Mouse (Mus musculus): ENCODE data around the gene Carmil2. TPM values are rescaled to one million over a fixed set of nuclear protein-coding genes. Genes with fewer than 3 reads are reported as not detected.

The Carmil2 gene
- total RNA-seq, 2 experiments from 2014 or later = 0.62 to 0.93 TPM

DNA sequence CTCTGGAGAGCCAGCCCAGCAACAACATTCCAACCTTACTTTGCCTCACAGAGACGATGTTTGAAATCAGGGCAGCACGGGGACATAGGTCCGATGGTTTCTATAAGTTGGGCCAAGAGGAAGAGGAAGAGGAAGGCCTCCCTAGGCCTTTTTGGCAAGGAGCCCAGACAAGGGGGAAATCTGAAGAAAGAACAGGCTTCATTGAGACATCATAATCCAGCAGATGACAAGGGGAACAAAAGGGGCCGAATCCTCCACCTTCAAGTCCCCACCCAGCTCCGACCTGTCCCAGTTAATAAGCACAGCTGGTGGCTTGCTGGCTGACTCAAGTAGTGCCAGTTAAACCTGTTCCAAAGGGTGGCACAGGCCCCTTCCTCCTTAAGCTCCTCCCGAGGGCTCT, 29.0 kb downstream of the Carmil2 start:
- intact Hi-C loops (cut with DNase I) = loop anchor here (2.0 kb wide), 2 partner anchors 48 to 74 kb away; no protein-coding TSS in a partner anchor
- DNase-seq = peak; percentile 35 to 41

DNA sequence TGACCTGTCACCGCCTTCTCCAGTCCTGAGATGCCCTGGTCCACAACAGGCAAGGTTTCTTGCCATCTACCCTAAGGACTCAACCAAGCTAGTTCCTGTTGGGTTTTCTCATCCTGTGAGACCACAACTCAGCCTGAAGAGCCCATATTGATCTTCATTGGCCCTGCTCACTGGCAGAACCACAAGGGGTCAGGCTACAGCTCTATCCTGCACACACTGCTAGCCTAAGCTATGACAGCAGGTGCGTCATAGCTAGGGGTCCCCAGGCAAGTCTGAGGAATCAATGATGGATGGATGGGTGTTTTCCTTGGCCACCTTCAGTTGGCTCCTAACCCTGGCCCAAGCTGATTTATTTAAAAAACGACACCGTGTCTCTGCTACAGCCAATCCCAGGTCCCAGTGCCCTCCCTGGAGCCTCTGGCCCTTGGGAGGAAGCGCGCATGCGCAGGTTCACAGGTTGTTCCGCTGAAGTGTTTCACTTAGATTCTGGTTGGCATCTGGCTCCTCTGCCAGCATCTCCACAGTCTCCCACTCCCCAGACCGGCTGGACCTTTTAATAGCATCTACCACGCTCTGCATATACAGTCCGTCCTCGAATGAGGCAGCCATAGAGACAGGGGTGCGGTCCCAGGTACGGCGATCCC, 30.4 kb downstream of the Carmil2 start:
- intact Hi-C loops (cut with DNase I) = loop anchor here (1.0 kb wide), 1 partner anchor 306 kb away; no protein-coding TSS in a partner anchor
- no peak for DNase-seq

GRCm38 (mm10) chr8:105719637-105720036, 33.6 kb downstream of the Carmil2 start:
- no peak for DNase-seq
- intact Hi-C loops (cut with DNase I) = no loop called here

- intact Hi-C loops (cut with DNase I) = no loop called here
- DNase-seq = no peak
Measured at GRCm38 (mm10) chr8:105722861-105723260, 36.8 kb downstream of the Carmil2 start.

DNA sequence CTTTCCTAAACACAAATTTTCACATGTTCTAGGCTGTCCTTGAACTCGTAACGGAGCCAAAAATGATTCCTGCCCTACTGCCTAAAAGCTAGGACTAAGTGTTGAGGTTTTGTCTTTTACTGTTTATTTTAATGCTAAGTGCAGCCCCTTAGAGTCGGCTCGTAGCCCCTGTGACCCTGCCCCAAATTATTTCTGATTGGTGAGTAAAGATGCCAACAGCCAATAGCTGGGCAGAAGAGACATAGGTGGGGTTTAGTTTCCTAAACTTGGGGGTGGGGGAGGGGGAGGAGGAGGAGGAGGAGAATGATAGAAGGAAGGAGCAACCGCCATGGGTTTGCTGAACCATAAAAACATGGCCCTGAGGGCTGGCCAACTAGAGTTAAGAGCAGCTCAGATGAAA, 39.7 kb downstream of the Carmil2 start:
- intact Hi-C loops (cut with DNase I) = no loop called here
- no peak for DNase-seq

DNA sequence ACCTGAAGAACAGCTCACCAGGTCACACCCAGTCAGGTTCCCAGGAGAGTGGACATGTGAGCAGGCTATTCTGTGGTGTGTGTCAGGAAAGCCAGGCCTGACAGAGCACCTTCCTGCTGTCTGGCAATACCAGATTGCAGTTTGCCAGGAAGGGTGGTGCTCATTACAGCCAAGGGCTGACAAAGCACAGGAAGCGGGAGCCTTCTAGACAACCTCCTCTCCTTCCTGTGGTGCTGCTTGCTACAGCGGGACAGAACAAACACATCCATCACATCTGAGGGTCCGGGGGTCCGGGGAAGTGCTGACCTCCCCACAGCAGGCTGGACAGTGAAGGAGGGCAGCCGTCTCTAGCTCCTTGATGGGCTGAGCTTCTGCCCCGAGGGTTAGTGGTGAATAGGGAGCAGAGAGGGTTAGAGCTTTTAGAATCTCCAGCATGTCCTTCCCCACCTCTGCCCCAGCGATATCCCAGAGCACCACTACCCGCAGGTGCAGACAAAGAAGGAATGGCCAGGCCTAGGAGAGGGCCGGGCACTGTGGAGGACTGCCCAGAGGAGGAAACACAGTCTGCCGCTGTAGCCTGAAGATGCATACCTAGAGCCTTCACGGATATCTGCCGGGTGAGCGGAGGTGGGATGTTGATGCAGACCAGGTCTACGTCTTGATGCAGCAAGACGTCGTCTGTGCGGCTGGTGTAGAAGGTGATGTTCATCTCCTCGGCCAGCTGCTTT, 41.5 kb downstream of the Carmil2 start:
- intact Hi-C loops (cut with DNase I) = no loop called here
- DNase-seq = peak; percentile 62 to 65

- DNase-seq = no peak
Measured at GRCm38 (mm10) chr8:105732186-105732585, 46.1 kb downstream of the Carmil2 start.

GRCm38 (mm10) chr8:105739216-105739615, 53.1 kb downstream of the Carmil2 start:
- DNase-seq = no peak
- intact Hi-C loops (cut with DNase I) = no loop called here

More at GRCm38 (mm10) chr8:105732186-105732585, 46.1 kb downstream of the Carmil2 start:
- intact Hi-C loops (cut with DNase I) = no loop called here

DNA sequence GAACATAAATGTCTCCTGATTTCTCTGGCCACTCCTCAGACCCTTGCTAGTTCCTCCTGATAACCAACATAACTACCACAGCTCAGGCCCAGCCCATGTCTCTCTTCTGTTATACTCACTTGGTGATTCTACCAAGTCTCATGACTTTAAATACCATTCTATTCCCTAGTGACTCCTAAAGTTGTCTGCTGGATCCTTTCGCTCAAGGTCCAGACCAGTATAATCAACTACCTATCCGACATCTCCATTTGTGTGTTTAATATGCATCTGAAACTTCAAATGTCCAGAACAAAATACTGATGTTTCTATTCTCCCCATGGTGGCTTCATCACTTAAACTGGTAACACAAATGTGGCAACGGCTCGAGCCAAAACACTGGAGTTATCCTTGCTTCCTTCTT, 57.2 kb downstream of the Carmil2 start:
- DNase-seq = no peak
- intact Hi-C loops (cut with DNase I) = no loop called here

Other genes with a start within 250 kb of the Carmil2 start
- 10 to 100 TPM; 55.8 to 56.1 TPM for gene Tppp3, start 214.7 kb upstream of the Carmil2 start, total RNA-seq (2021)
- gene Zdhhc1, start 189.4 kb upstream of the Carmil2 start, total RNA-seq (2021) = 10 to 100 TPM; 14.8 to 16.8 TPM
- gene Hsd11b2, start 167.5 kb upstream of the Carmil2 start, total RNA-seq (2021) = 1 to 10 TPM in 1 of 2 experiments, under 1 TPM in 1; 0.60 to 2.1 TPM
- gene Atp6v0d1, start 120.2 kb upstream of the Carmil2 start, total RNA-seq (2021) = 10 to 100 TPM; 60.1 to 64.0 TPM
- 10 to 100 TPM; 53.1 to 55.8 TPM for gene Ripor1, start 81.0 kb upstream of the Carmil2 start, total RNA-seq (2021)
- 10 to 100 TPM; 46.6 to 56.6 TPM for gene Ctcf, start 49.7 kb upstream of the Carmil2 start, total RNA-seq (2021)
- not detected for gene Agrp, start 48.9 kb upstream of the Carmil2 start, total RNA-seq (2021)
- gene Acd, start 14.8 kb downstream of the Carmil2 start, total RNA-seq (2021) = 10 to 100 TPM; 20.8 to 21.2 TPM
- 1 to 10 TPM; 7.1 to 9.1 TPM for gene Pard6a, start 14.9 kb downstream of the Carmil2 start, total RNA-seq (2021)
- gene 4933405L10Rik, start 21.4 kb downstream of the Carmil2 start, total RNA-seq (2021) = not detected
- 1 to 10 TPM; 2.9 to 3.5 TPM for gene Enkd1, start 21.9 kb downstream of the Carmil2 start, total RNA-seq (2021)
- 1 to 10 TPM; 4.6 to 9.9 TPM for gene Gfod2, start 72.4 kb downstream of the Carmil2 start, total RNA-seq (2021)
- 10 to 100 TPM; 24.2 to 24.5 TPM for gene Ranbp10, start 141.1 kb downstream of the Carmil2 start, total RNA-seq (2021)
- gene Tsnaxip1, start 141.5 kb downstream of the Carmil2 start, total RNA-seq (2021) = not detected
- 1 to 10 TPM; 8.4 to 8.5 TPM for gene Cenpt, start 167.0 kb downstream of the Carmil2 start, total RNA-seq (2021)
- gene Thap11, start 168.9 kb downstream of the Carmil2 start, total RNA-seq (2021) = 10 to 100 TPM; 27.5 to 31.9 TPM
- 10 to 100 TPM; 41.9 to 46.2 TPM for gene Nutf2, start 174.3 kb downstream of the Carmil2 start, total RNA-seq (2021)
- gene Edc4, start 194.6 kb downstream of the Carmil2 start, total RNA-seq (2021) = 10 to 100 TPM; 30.9 to 32.5 TPM
- not detected for gene Nrn1l, start 207.3 kb downstream of the Carmil2 start, total RNA-seq (2021)
- 10 to 100 TPM; 20.9 to 22.5 TPM for gene Pskh1, start 214.2 kb downstream of the Carmil2 start, total RNA-seq (2021)
- under 1 TPM; 0.35 to 0.48 TPM for gene Ctrl, start 247.6 kb downstream of the Carmil2 start, total RNA-seq (2021)